Mouse (Mus musculus) hindbrain, postnatal 0 days (tissue): Measurements from ENCODE around the gene Fbxo31. TPM values are rescaled to one million over a fixed set of nuclear protein-coding genes. Genes with fewer than 3 reads are reported as not detected.

Experiments used
- ATAC-seq: fragments of 200-750 bp; cut with Nextera tagmentation; 2 replicates; pipeline ENCODE4 v1.8.0; 2017; ENCODE audit warnings: mild to moderate bottlenecking, moderate TSS enrichment, moderate library complexity
- DNase-seq: peaks from one replicate; pipeline ENCODE4 v3.0.0-alpha.2; 2015; ENCODE audit warnings: low spot score
- H3K27ac ChIP-seq: fragments of 300-500 bp; sonication (generic); 2 replicates; pipeline ENCODE4 v1.5.1; 2014; ENCODE audit warnings: mild to moderate bottlenecking
- H3K27me3 ChIP-seq: fragments of 300-500 bp; sonication (generic); 2 replicates; pipeline ENCODE4 v1.6.1; 2014; ENCODE audit warnings: low read length, mixed read lengths; ENCODE audit not compliant: insufficient read depth
- H3K36me3 ChIP-seq: fragments of 300-500 bp; sonication (generic); 2 replicates; pipeline ENCODE4 v1.6.1; 2014; ENCODE audit warnings: low read length, mixed read lengths; ENCODE audit not compliant: insufficient read depth
- H3K4me1 ChIP-seq: fragments of 300-500 bp; sonication (generic); 2 replicates; pipeline ENCODE4 v1.6.1; 2014; ENCODE audit warnings: antibody characterized with exemption, low read length, mixed read lengths; ENCODE audit not compliant: insufficient read depth
- H3K4me2 ChIP-seq: fragments of 300-500 bp; sonication (generic); 2 replicates; pipeline ENCODE4 v1.6.1; 2014; ENCODE audit warnings: low read depth, mild to moderate bottlenecking, low read length, moderate library complexity, mixed read lengths
- H3K4me3 ChIP-seq: fragments of 300-500 bp; sonication (generic); 2 replicates; pipeline ENCODE4 v1.5.1; 2014; ENCODE audit warnings: low read length
- H3K9ac ChIP-seq: fragments of 300-500 bp; sonication (generic); replicated peaks from 2 replicates; pipeline ENCODE4 v1.6.1; 2014; ENCODE audit warnings: mild to moderate bottlenecking, low read length, moderate library complexity, mixed read lengths
- H3K9me3 ChIP-seq: fragments of 300-500 bp; sonication (generic); 2 replicates; pipeline ENCODE4 v1.6.1; 2016; ENCODE audit warnings: low read length, mixed read lengths
- CTCF ChIP-seq: IDR thresholded peaks from 2 replicates; pipeline ENCODE4 v1.5.1; 2016; ENCODE audit warnings: antibody characterized with exemption, control low read depth, low read depth
- WGBS: fragments of 180-500 bp; shearing (Covaris S2); extraction: QIAGEN DNeasy Blood & Tissue Kit; methylation state at CpG from one replicate; pipeline ENCODE4 v1.1.7; 2014; 5-methylcytosine and 5-hydroxymethylcytosine counted together
- polyA plus RNA-seq: library from polyadenylated mRNA; unstranded; fragments of >200 nt; fragmentation: Nextera tagmentation; extraction: Ambion mirVana; gene quantifications from 2 replicates; pipeline ENCODE4 v1.2.1, GENCODE M21; 2015
- total RNA-seq: library from RNA; depleted of rRNA; stranded (reverse); fragments of >200 nt; gene quantifications from 2 replicates; pipeline ENCODE4 v1.2.3, GENCODE M21; 2014

Gene Fbxo31
- total and polyA plus RNA-seq, 2 experiments from 2014 or later = 34.9 to 70.4 TPM

DNA sequence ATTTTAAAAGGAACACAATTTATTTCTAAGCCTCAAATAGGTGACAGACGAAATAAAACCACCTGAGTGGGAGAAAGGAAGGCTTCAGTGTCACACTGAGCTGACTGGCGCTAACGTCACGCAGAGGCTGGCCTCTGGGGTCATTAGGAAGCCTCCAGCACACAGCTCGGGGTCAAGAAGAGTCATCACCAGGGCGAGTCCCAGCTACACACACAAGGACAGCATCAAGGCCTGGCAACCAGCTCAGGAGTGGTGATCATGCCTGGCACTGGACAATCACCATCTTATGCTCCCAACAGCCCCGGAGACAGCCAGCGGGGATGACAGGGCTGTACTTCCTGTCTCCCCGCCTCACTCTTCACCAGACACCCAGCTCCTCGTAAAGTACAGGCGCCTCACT is 20.9 kb downstream of the Fbxo31 start:
- no peak overlapping the region for H3K27ac ChIP-seq
- 86% methylated on average over 11 of the region's 11 CpGs for WGBS
- H3K9ac ChIP-seq = no peak overlapping the region
- ATAC-seq (no peak), DNase-seq (no peak)
- no peaks in the 10 kb centered on the region for H3K9me3 ChIP-seq
- no peak for TF ChIP-seq CTCF
- no peaks in the 10 kb centered on the region for H3K4me1 ChIP-seq
- no peaks in the 10 kb centered on the region for H3K27me3 ChIP-seq
- H3K4me2 ChIP-seq = no peak overlapping the region
- no peak overlapping the region for H3K4me3 ChIP-seq
- peaks cover 39% of the 10 kb centered on the region for H3K36me3 ChIP-seq

DNA sequence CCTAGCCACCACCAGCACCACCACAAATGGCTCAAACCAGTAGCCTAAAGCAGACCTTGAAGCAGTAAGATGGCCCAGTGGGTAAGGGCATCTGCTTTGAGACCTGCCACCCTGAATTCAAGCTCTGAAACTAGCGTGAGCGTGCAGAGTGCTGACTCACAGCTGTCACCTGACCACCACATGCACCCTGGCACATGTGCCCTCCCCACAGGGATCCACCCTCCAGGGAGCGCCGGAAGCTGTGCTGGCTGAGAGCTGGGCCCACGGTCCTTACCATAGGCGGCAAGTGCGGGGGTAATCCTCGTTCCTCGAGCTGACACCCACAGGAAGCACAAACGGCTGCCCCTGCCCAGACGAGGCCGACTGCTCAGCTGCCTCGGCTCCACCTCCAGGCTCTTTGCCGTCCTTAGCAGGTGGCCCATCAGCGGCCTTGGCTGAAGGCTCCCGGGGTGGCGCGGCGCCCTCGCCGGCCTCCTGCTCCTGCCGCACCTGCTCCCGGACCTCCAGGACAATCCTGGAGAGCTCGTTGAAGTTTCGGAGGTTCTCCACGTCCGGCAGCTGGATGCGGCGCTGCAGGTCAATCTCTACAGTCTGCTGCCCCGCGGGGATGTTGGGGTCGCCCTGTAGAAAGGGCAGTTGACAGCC is 24.7 kb downstream of the Fbxo31 start:
- Histone ChIP-seq H3K9ac (no peak overlapping the region), H3K4me3 (no peak overlapping the region), H3K4me2 (no peak overlapping the region), H3K9me3 (no peaks in the 10 kb centered on the region), H3K36me3 (peaks cover 47% of the 10 kb centered on the region), H3K27ac (no peak overlapping the region), H3K4me1 (no peaks in the 10 kb centered on the region), H3K27me3 (no peaks in the 10 kb centered on the region)
- DNase-seq (no peak), ATAC-seq (no peak)
- 95% methylated on average over 32 of the region's 32 CpGs for WGBS
- TF ChIP-seq CTCF = no peak

GRCm38 (mm10) chr8:121552506-121552905 is 26.1 kb downstream of the Fbxo31 start:
- H3K4me2 ChIP-seq = no peak overlapping the region
- no peaks in the 10 kb centered on the region for H3K27me3 ChIP-seq
- 90% methylated on average over 9 of the region's 9 CpGs for WGBS
- no peak for TF ChIP-seq CTCF
- no peak overlapping the region for H3K9ac ChIP-seq
- no peak overlapping the region for H3K4me3 ChIP-seq
- H3K36me3 ChIP-seq = peaks cover 47% of the 10 kb centered on the region
- H3K9me3 ChIP-seq = no peaks in the 10 kb centered on the region
- no peaks in the 10 kb centered on the region for H3K4me1 ChIP-seq
- H3K27ac ChIP-seq = no peak overlapping the region
- DNase-seq (no peak), ATAC-seq (no peak)

GRCm38 (mm10) chr8:121551065-121551985 is 27.3 kb downstream of the Fbxo31 start:
- Histone ChIP-seq H3K4me1 (0 out of 2 replicates have a peak, but pooled peaks cover 2% of the 10 kb centered on the region), H3K4me3 (no peak overlapping the region), H3K9me3 (no peaks in the 10 kb centered on the region), H3K9ac (no peak overlapping the region), H3K36me3 (peaks cover 47% of the 10 kb centered on the region), H3K27me3 (no peaks in the 10 kb centered on the region), H3K4me2 (no peak overlapping the region), H3K27ac (no peak overlapping the region)
- WGBS = 53% methylated on average over 24 of the region's 24 CpGs
- DNase-seq (no peak), ATAC-seq (no peak)
- TF ChIP-seq CTCF = no peak

DNA sequence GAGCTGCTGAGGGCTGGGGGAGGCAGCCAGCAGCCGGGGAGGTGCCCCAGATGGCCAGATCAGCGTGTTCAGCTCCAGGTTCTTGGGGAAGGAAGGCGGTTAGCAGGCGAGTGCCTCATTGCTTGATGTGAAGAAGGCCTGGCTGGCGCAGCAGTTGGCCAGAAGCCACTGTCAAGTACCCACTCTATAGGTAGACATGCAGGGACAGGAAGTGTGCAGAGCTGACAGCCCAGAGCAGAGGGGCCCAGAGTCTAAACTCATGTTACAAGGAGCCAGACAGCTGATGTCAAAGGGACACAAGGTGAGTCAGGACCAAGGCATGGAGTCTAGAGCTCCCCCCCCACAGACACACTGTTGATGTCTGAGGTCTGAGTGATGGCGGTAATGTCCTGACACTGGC is 28.6 kb downstream of the Fbxo31 start:
- Histone ChIP-seq H3K4me3 (no peak overlapping the region), H3K4me2 (no peak overlapping the region), H3K27me3 (no peaks in the 10 kb centered on the region), H3K36me3 (peaks cover 41% of the 10 kb centered on the region), H3K27ac (no peak overlapping the region), H3K9ac (no peak overlapping the region), H3K9me3 (no peaks in the 10 kb centered on the region), H3K4me1 (0 out of 2 replicates have a peak, but pooled peaks cover 2% of the 10 kb centered on the region)
- no peak for ATAC-seq
- no peak for DNase-seq
- 84% methylated on average over 6 of the region's 6 CpGs for WGBS
- no peak for TF ChIP-seq CTCF

DNA sequence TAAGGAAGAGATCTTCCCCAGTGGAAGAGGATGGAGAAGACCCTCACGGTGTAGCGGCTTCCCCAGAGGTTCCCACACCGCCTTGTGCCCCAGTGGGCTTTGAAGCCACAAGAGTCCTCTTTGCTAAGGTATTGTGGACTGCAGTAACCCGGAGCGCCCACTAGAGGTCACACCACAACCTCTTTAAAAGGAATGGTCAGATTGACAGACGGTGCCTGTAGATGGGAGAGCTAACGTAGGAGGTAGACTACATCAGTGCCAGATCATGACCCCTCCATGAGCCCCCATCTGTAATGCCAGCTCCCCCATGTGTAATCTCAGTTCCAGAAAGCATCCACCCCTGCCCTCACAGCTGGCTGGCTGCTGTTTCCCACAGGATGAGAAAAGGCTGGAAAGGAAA is 31.5 kb downstream of the Fbxo31 start:
- Histone ChIP-seq H3K4me3 (no peak overlapping the region), H3K4me1 (0 out of 2 replicates have a peak, but pooled peaks cover 2% of the 10 kb centered on the region), H3K9ac (no peak overlapping the region), H3K9me3 (no peaks in the 10 kb centered on the region), H3K36me3 (peaks cover 16% of the 10 kb centered on the region), H3K4me2 (no peak overlapping the region), H3K27ac (no peak overlapping the region), H3K27me3 (no peaks in the 10 kb centered on the region)
- peak; percentile 89 for DNase-seq
- ATAC-seq = peak; percentile 48; the same call in 1 of the 2 replicates
- 7% methylated on average over 7 of the region's 7 CpGs for WGBS
- TF ChIP-seq CTCF = peak; percentile 93

GRCm38 (mm10) chr8:121544936-121545335 is 33.7 kb downstream of the Fbxo31 start:
- no peak overlapping the region for H3K4me3 ChIP-seq
- no peak for ATAC-seq
- H3K9ac ChIP-seq = no peak overlapping the region
- no peaks in the 10 kb centered on the region for H3K27me3 ChIP-seq
- H3K4me1 ChIP-seq = 0 out of 2 replicates have a peak, but pooled peaks cover 2% of the 10 kb centered on the region
- no peak for TF ChIP-seq CTCF
- H3K9me3 ChIP-seq = no peaks in the 10 kb centered on the region
- 85% methylated on average over 11 of the region's 11 CpGs for whole genome bisulfite sequencing
- peaks cover 2% of the 10 kb centered on the region; the same call in 1 of the 2 replicates for H3K36me3 ChIP-seq
- no peak overlapping the region for H3K4me2 ChIP-seq
- H3K27ac ChIP-seq = no peak overlapping the region
- DNase-seq = no peak
